In genomic region chr5:52363468-52364150, GRCm38 (mm10) we compare ENCODE assay signal across 8 mouse cellular contexts. TPM values are rescaled to one million over a fixed set of nuclear protein-coding genes. Genes with fewer than 3 reads are reported as not detected.
A peak's percentile ranks its signal among the peaks of the same experiment; 100 is the strongest.
DNase-seq lines count a peak whose midpoint lies in the region; ATAC-seq lines count a peak whose summit lies in the region.

Gene Sod3, plus strand, starts transcription at chr5:52363791.

- peaks cover 11% of the 10 kb centered on the region for H3K27me3 ChIP-seq in hindbrain, embryonic 10.5 days (ENCODE audit: insufficient read depth, poor library complexity, severe bottlenecking)
- H3K27me3 ChIP-seq in hindbrain, embryonic 12.5 days: peaks cover 6% of the 10 kb centered on the region; the same call in 1 of the 2 replicates
- H3K27me3 ChIP-seq in forebrain, embryonic 14.5 days (replicated peaks; ENCODE audit: control insufficient read depth, insufficient read depth, low read length): no peaks in the 10 kb centered on the region

- peak; percentile 20 for DNase-seq in hindbrain, embryonic 10.5 days (ENCODE audit: low spot score)
- peak; percentile 90 for DNase-seq in adrenal gland, postnatal 14 days
- DNase-seq in heart, adult 8-10 months (ENCODE audit: low spot score): peak; percentile 76
- DNase-seq in kidney, postnatal 36 days: peak; percentile 87 to 90
- DNase-seq in skeletal muscle tissue, adult 2 months (ENCODE audit: low read depth, low spot score): peak; percentile 82
- DNase-seq in forebrain, embryonic 14.5 days (ENCODE audit: low spot score): no peak
- DNase-seq in right cerebral cortex, postnatal 25 days: no peak

- ATAC-seq in hindbrain, embryonic 12.5 days (ENCODE audit: low FRiP score): no peak
- no peak for ATAC-seq in forebrain, embryonic 14.5 days

- H3K9ac ChIP-seq in hindbrain, embryonic 12.5 days: no peak within 1 kb of the TSS
- no peak within 1 kb of the TSS for H3K9ac ChIP-seq in forebrain, embryonic 14.5 days (ENCODE audit: low read length)

- no peak within 1 kb of the TSS for H3K4me2 ChIP-seq in hindbrain, embryonic 12.5 days (replicated peaks)
- no peak within 1 kb of the TSS for H3K4me2 ChIP-seq in forebrain, embryonic 14.5 days (ENCODE audit: low read length)

- 0 out of 2 replicates have a peak, but pooled peaks cover 5% of the 10 kb centered on the region for H3K9me3 ChIP-seq in hindbrain, embryonic 10.5 days
- H3K9me3 ChIP-seq in hindbrain, embryonic 12.5 days (replicated peaks): no peaks in the 10 kb centered on the region
- H3K9me3 ChIP-seq in forebrain, embryonic 14.5 days (replicated peaks; ENCODE audit: control insufficient read depth, low read length): no peaks in the 10 kb centered on the region

- 15% methylated on average over 11 of the region's 11 CpGs for WGBS in hindbrain, embryonic 10.5 days
- 17% methylated on average over 11 of the region's 11 CpGs for WGBS in hindbrain, embryonic 12.5 days
- WGBS in forebrain, embryonic 14.5 days: 18% methylated on average over 11 of the region's 11 CpGs

- no peak within 1 kb of the TSS for H3K4me3 ChIP-seq in hindbrain, embryonic 10.5 days
- no peak within 1 kb of the TSS for H3K4me3 ChIP-seq in hindbrain, embryonic 12.5 days
- H3K4me3 ChIP-seq in forebrain, embryonic 14.5 days (ENCODE audit: low read depth, low read length): no peak within 1 kb of the TSS

- peaks cover 39% of the 10 kb centered on the region for H3K4me1 ChIP-seq in hindbrain, embryonic 10.5 days (replicated peaks)
- H3K4me1 ChIP-seq in hindbrain, embryonic 12.5 days: peaks cover 22% of the 10 kb centered on the region
- no peaks in the 10 kb centered on the region for H3K4me1 ChIP-seq in forebrain, embryonic 14.5 days (ENCODE audit: control insufficient read depth, insufficient read depth, low read length)

- H3K27ac ChIP-seq in hindbrain, embryonic 10.5 days: no peak within 1 kb of the TSS; the same call in 1 of the 2 replicates
- H3K27ac ChIP-seq in hindbrain, embryonic 12.5 days: no peak within 1 kb of the TSS
- H3K27ac ChIP-seq in forebrain, embryonic 14.5 days (ENCODE audit: low read depth, low read length): no peak within 1 kb of the TSS

- no peaks in the 10 kb centered on the region for H3K36me3 ChIP-seq in hindbrain, embryonic 10.5 days
- no peaks in the 10 kb centered on the region for H3K36me3 ChIP-seq in hindbrain, embryonic 12.5 days
- no peaks in the 10 kb centered on the region for H3K36me3 ChIP-seq in forebrain, embryonic 14.5 days (ENCODE audit: control insufficient read depth, insufficient read depth, low read length)

RNA-seq across cellular contexts. Expression of gene Sod3, which starts in this region (rescaled TPM):
- 1.5 and 2.0 TPM in 2 replicates for polyA plus RNA-seq in hindbrain, embryonic 10.5 days (2016; fragmentation: Nextera tagmentation; extraction: Ambion mirVana)
- 0.46 and 0.70 TPM in 2 replicates for polyA plus RNA-seq in hindbrain, embryonic 12.5 days (2016; fragmentation: Nextera tagmentation; extraction: Ambion mirVana)
- 99.4 and 116 TPM in 2 replicates for total RNA-seq in adrenal gland, postnatal 14 days (2021)
- 10 to 100 TPM; 10.6 to 16.8 (median 13.2) TPM for total RNA-seq in heart, adult 8-10 months (2022)
- 0.97 and 1.6 TPM in 2 replicates for polyA plus RNA-seq in forebrain, embryonic 14.5 days (2014; fragmentation: Nextera tagmentation; extraction: Ambion mirVana)

Comparison
In these comparisons a context has a peak if more than half of its experiments do, and no peak if none do; other contexts are left out.
1. DNase-seq: peak in hindbrain, embryonic 10.5 days (single experiment), adrenal gland, postnatal 14 days (single experiment), heart, adult 8-10 months (single experiment), kidney, postnatal 36 days (2 of 2) and skeletal muscle tissue, adult 2 months (single experiment); none in forebrain, embryonic 14.5 days (single experiment) and right cerebral cortex, postnatal 25 days (single experiment).